Mouse (Mus musculus) spleen, adult 10 weeks (tissue): ENCODE measurements around the gene Rtl10. TPM values are rescaled to one million over a fixed set of nuclear protein-coding genes. Genes with fewer than 3 reads are reported as not detected.

Experiments used
- polyA plus RNA-seq: library from polyadenylated mRNA; stranded (reverse); fragments of 350-450 nt; fragmentation: Illumina TruSeq; extraction: RNeasy Lipid Tissue Mini Kit (QIAGEN cat#74804); gene quantifications from one replicate; pipeline ENCODE4 v1.2.3, GENCODE M21; 2015; ENCODE audit warnings: low replicate concordance; ENCODE audit not compliant: insufficient read depth

The Rtl10 gene
- polyA plus RNA-seq: 1.4 TPM

DNA sequence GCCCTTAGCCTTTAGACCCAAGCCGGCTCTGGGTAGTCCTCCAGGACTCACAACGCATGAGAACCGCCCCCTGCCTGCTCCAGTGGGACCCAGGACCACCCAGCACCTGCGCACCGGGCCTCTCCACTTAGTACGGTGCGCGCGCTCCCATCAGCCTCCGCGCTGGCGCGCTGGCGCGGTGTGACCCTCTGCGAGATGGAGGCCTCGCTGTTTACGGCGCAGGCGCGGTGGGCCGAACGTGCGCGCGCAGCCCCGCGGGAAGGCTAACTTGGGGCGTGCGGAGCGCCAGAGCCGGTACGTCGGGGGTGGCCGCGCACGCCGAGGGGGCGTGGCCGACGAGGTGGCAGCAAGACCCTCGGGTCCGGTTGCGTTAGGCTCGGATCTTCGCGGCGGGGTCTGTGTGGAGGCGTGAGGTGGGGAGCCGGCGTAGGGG lies at the start of gene Rtl10, which contains the start of gene Gnb1l:
Rtl10 (plus strand) TSS at position 344 of the 433 bp plus-strand sequence.
Gnb1l (plus strand) TSS at position 156 of the 433 bp plus-strand sequence.

Other genes starting within 250 kb of the Rtl10 start
- gene Gm49776, start 240.6 kb upstream of the Rtl10 start, polyA plus RNA-seq: not detected
- gene Dgcr8, start 209.7 kb upstream of the Rtl10 start, polyA plus RNA-seq: 37.6 TPM
- 22.2 TPM for gene Tango2, start 150.8 kb upstream of the Rtl10 start, polyA plus RNA-seq
- gene Arvcf, start 150.7 kb upstream of the Rtl10 start, polyA plus RNA-seq: 12.5 TPM
- gene Txnrd2, start 72.5 kb upstream of the Rtl10 start, polyA plus RNA-seq: 18.6 TPM
- gene Comt, start 72.0 kb upstream of the Rtl10 start, polyA plus RNA-seq: 25.6 TPM
- 1.7 TPM for gene Gnb1l, start 188 bp upstream of the Rtl10 start, polyA plus RNA-seq
- gene Tbx1, start 91.8 kb downstream of the Rtl10 start, polyA plus RNA-seq: not detected
- gene Gp1bb, start 123.5 kb downstream of the Rtl10 start, polyA plus RNA-seq: 0.77 TPM
- 0.68 TPM for gene Gm49601, start 127.5 kb downstream of the Rtl10 start, polyA plus RNA-seq
- gene Sept5, start 131.1 kb downstream of the Rtl10 start, polyA plus RNA-seq: 1.4 TPM